8 mouse cellular contexts compared by ENCODE assay signal in the genomic region with DNA sequence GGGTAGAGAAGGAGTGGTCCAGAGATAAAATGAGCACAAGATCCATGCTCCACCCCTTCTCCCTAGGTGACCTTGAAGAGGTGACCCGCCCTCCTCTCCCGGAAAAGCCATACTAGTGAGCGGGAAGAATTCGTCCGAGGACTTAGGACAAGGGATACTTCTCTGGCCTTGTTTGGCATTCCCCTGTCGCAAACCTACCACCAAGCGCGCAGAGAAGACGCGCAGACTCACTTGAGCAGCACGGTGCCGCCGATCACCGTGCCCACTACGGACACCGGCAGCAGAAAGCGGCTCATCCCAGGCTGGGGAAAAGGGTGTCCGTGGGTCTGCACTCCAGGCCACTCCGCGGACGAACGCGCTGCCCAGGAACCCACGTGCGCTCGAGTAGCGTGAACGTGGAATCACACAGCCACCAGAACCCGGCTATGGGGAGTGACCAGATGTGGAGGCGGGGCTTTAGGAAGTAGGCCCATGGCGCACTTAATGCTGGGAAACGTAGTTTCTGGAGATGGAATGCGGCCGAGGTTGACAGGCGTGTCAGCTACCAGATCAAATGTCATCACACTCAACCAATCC. TPM values are rescaled to one million over a fixed set of nuclear protein-coding genes. Genes with fewer than 3 reads are reported as not detected.
DNase-seq lines count a peak whose midpoint lies in the region; ATAC-seq lines count a peak whose summit lies in the region.

A gene (minus strand): TSS at position 434 of the 576 bp plus-strand sequence.

- H3K27ac ChIP-seq in hindbrain, embryonic 16.5 days (ENCODE audit: low read depth, low read length): peak within 1 kb of the TSS; percentile 87
- H3K27ac ChIP-seq in macrophage: peak within 1 kb of the TSS; percentile 42

- peaks cover 23% of the 10 kb centered on the region for H3K36me3 ChIP-seq in hindbrain, embryonic 16.5 days (ENCODE audit: control insufficient read depth, insufficient read depth, low read length)
- H3K36me3 ChIP-seq in macrophage (ENCODE audit: inconsistent target): peaks cover 16% of the 10 kb centered on the region

- under 1% methylated on average over 34 of the region's 35 CpGs for WGBS in hindbrain, embryonic 16.5 days
- WGBS in macrophage (ENCODE audit: missing documents): under 1% methylated on average over 34 of the region's 35 CpGs

- peak; percentile 76 for DNase-seq in WW6 (ENCODE audit: low read depth, low spot score)
- peak; percentile 55 to 81 for DNase-seq in cerebellum, postnatal 4 days (ENCODE audit: low spot score in 2 of 2)
- DNase-seq in gastrocnemius, adult 18-20 months (ENCODE audit: low spot score): peak; percentile 95
- DNase-seq in left cerebral cortex, adult 18-20 months (ENCODE audit: low spot score in 2 of 2): peak; percentile 88 to 91
- peak; percentile 93 for DNase-seq in right cerebral cortex, adult 18-20 months
- DNase-seq in urinary bladder, postnatal 10 days (ENCODE audit: low spot score): peak; percentile 40

- no peaks in the 10 kb centered on the region for H3K27me3 ChIP-seq in hindbrain, embryonic 16.5 days (replicated peaks; ENCODE audit: control insufficient read depth, insufficient read depth, low read length)

- no peaks in the 10 kb centered on the region for H3K9me3 ChIP-seq in hindbrain, embryonic 16.5 days (ENCODE audit: control insufficient read depth, low read length)

- H3K4me2 ChIP-seq in hindbrain, embryonic 16.5 days (ENCODE audit: low read length): peak within 1 kb of the TSS; percentile 54

- H3K4me3 ChIP-seq in hindbrain, embryonic 16.5 days (ENCODE audit: low read length): peak within 1 kb of the TSS; percentile 66
- H3K4me3 ChIP-seq in macrophage (ENCODE audit: inconsistent target): peak within 1 kb of the TSS; percentile 70

- H3K9ac ChIP-seq in hindbrain, embryonic 16.5 days (ENCODE audit: low read depth, low read length): peak within 1 kb of the TSS; percentile 81

- peak; percentile 96 for ATAC-seq in hindbrain, embryonic 16.5 days

- H3K4me1 ChIP-seq in hindbrain, embryonic 16.5 days (ENCODE audit: control insufficient read depth, insufficient read depth, low read depth, low read length): peaks cover 4% of the 10 kb centered on the region

- peaks cover 6% of the 10 kb centered on the region; the same call in 1 of the 2 replicates for H3K79me2 ChIP-seq in macrophage (ENCODE audit: inconsistent target)

RNA-seq across cellular contexts. Expression of the gene that starts here (rescaled TPM):
- 10 to 100 TPM; 12.6 to 15.4 TPM for total RNA-seq in gastrocnemius, adult 18-20 months (2021)
- polyA plus RNA-seq in hindbrain, embryonic 16.5 days (2015; fragmentation: Nextera tagmentation; extraction: Ambion mirVana): 43.3 and 43.5 TPM in 2 replicates
- total RNA-seq in left cerebral cortex, adult 18-20 months (2021): 10 to 100 TPM; 25.3 to 28.1 TPM
- total RNA-seq in macrophage (2018; cell fraction: chromatin; rRNA removed): 100 to 1,000 TPM in 2 of 26 experiments, 10 to 100 TPM in 24; 20.1 to 107 (median 32.5) TPM
- total RNA-seq in macrophage (2018; cell fraction: cytosol; rRNA removed): 10 to 100 TPM in 22 of 26 experiments, 1 to 10 TPM in 4; 8.0 to 24.4 (median 12.9) TPM
- 10 to 100 TPM; 16.7 to 56.6 (median 29.7) TPM for total RNA-seq in macrophage (2018; cell fraction: nucleus; rRNA removed)
- polyA plus RNA-seq in macrophage (2018): 6.4 to 17.7 TPM (median 7.5 TPM) in 3 replicates

Comparison
In these comparisons a context has a peak if more than half of its experiments do, and no peak if none do; other contexts are left out.
1. Peak in every context shown above with its lines: DNase-seq, ATAC-seq, H3K4me3 ChIP-seq and H3K27ac ChIP-seq.
2. DNase-seq: peak in every context shown above with its lines; median percentile 95 in gastrocnemius, adult 18-20 months; 93 in right cerebral cortex, adult 18-20 months; 90 in left cerebral cortex, adult 18-20 months; 76 in WW6; 68 in cerebellum, postnatal 4 days; 40 in urinary bladder, postnatal 10 days.